Mouse (Mus musculus) E14TG2a.4 (cell line): ENCODE data around the gene Folh1.
A peak's percentile ranks its signal among the peaks of the same experiment; 100 is the strongest.
"Not testable (repeated sequence)": the region's sequence is repeated elsewhere in the genome, so short reads cannot be mapped to it uniquely, and the experiment has no call there.

ENCODE experiments used
- H3K27me3 ChIP-seq: 2 replicates; pipeline ENCODE4 v1.6.1; 2014; ENCODE audit warnings: low read length, control low read depth; ENCODE audit not compliant: insufficient read depth
- H3K36me3 ChIP-seq: 2 replicates; pipeline ENCODE4 v1.6.1; 2014; ENCODE audit warnings: low read length, control low read depth; ENCODE audit not compliant: insufficient read depth
- H3K4me1 ChIP-seq: replicated peaks from 2 replicates; pipeline ENCODE4 v1.6.1; 2014; ENCODE audit warnings: low read depth, low read length, control low read depth
- H3K4me3 ChIP-seq: replicated peaks from 2 replicates; pipeline ENCODE4 v1.5.1; 2014; ENCODE audit warnings: mild to moderate bottlenecking, low read length
- H3K9me3 ChIP-seq: 2 replicates; pipeline ENCODE4 v1.6.1; 2014; ENCODE audit warnings: low read length, control low read depth
- CTCF ChIP-seq: conservative IDR thresholded peaks from 2 replicates; pipeline ENCODE4 v1.5.1; 2014; ENCODE audit warnings: low read length
- NANOG ChIP-seq: IDR thresholded peaks from 2 replicates; pipeline ENCODE4 v1.6.1; 2014; ENCODE audit warnings: borderline replicate concordance, low read length, mixed read lengths
- POU5F1 ChIP-seq: IDR thresholded peaks from 2 replicates; pipeline ENCODE4 v1.6.1; 2014; ENCODE audit warnings: low read length, borderline replicate concordance

Folh1 gene

DNA sequence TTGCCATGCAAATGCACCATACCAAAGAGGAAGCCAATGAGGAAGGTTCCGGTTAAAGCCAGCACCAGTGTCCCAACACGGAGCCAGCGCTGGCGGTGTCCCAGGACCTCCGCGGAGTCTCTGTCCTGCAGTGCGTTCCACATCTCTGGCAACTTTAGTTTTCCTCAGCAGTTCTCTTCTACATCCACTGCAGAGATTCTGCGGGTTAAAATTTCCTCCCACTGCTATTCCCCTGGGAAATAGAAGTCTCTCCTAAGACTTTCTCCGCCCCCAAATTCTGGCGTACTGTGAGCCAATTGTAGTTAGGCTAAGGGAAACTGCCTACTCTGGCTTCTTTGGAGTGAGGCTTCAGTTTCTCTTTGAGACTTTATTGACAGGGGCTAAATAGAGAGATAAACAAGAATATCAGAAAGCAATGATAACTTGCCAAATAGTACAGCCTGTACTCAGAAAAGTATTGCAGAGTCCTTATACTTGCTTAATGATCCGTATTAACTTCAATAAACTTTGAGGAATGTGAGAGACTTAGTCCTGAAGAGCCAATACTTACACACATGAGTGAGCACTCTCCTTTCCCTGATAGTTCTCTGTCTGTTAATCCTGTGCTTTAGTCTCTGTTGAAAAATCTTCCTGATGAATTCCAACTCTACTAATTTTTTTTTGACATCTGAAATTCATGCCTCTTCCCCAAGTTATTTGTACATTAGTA is at the start of gene Folh1:
Folh1 (minus strand) TSS at position 327 of the 709 bp plus-strand sequence.
- Histone ChIP-seq H3K27me3 (no peaks in the 10 kb centered on the region), H3K4me1 (0 out of 2 replicates have a peak, but pooled peaks cover 6% of the 10 kb centered on the region), H3K4me3 (peak within 1 kb of the TSS; percentile 67), H3K36me3 (no peaks in the 10 kb centered on the region), H3K9me3 (no peaks in the 10 kb centered on the region)
- TF ChIP-seq POU5F1 (no peak), CTCF (no peak), NANOG (no peak)

- Histone ChIP-seq H3K9me3 (peaks cover 7% of the 10 kb centered on the region; the same call in 1 of the 2 replicates), H3K36me3 (no peaks in the 10 kb centered on the region), H3K4me3 (no peak overlapping the region), H3K27me3 (no peaks in the 10 kb centered on the region), H3K4me1 (no peaks in the 10 kb centered on the region)
- TF ChIP-seq NANOG (peak; percentile 50; the same call in 1 of the 2 replicates), CTCF (no peak)
Observed at GRCm38 (mm10) chr7:86816466-86816865, 40.7 kb upstream of the Folh1 start.

- TF ChIP-seq NANOG = peak; percentile 2; the same call in 1 of the 2 replicates
Observed at GRCm38 (mm10) chr7:86815716-86816115, 40.0 kb upstream of the Folh1 start.

GRCm38 (mm10) chr7:86815241-86815640 is 39.5 kb upstream of the Folh1 start:
- not testable (repeated sequence) for H3K27me3 ChIP-seq, H3K4me3 ChIP-seq, H3K4me1 ChIP-seq, H3K36me3 ChIP-seq, H3K9me3 ChIP-seq

More at GRCm38 (mm10) chr7:86815716-86816115, 40.0 kb upstream of the Folh1 start:
- not testable (repeated sequence) for H3K27me3 ChIP-seq, H3K4me3 ChIP-seq, H3K36me3 ChIP-seq, H3K4me1 ChIP-seq, H3K9me3 ChIP-seq

DNA sequence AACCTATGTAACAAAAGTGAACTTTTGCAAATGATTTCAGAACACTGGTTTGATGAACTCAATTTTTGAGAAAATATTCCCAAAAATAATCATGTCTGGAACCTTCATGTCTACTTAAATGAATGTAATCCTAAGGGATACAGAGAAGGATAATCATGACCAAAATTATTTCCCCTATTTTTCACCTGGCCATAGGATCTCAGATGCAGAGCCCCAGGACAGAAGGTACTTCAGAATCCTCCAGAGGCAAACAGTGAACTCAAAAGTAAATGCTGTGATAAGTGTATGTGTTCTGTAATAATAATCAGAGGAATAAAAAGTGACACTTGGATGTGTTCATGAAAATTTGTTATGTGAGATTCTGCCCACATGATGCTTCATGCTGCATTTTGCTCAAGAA is 19.0 kb upstream of the Folh1 start, which contains the start of gene Vmn2r77:
Vmn2r77 (plus strand) TSS at position 301 of the 400 bp plus-strand sequence.
- no peaks in the 10 kb centered on the region for H3K36me3 ChIP-seq
- H3K27me3 ChIP-seq = no peaks in the 10 kb centered on the region
- H3K9me3 ChIP-seq = peaks cover 1% of the 10 kb centered on the region; the same call in 1 of the 2 replicates
- no peak within 1 kb of the TSS for H3K4me3 ChIP-seq
- TF ChIP-seq CTCF = no peak
- TF ChIP-seq POU5F1 = no peak
- no peak for TF ChIP-seq NANOG
- no peaks in the 10 kb centered on the region for H3K4me1 ChIP-seq

DNA sequence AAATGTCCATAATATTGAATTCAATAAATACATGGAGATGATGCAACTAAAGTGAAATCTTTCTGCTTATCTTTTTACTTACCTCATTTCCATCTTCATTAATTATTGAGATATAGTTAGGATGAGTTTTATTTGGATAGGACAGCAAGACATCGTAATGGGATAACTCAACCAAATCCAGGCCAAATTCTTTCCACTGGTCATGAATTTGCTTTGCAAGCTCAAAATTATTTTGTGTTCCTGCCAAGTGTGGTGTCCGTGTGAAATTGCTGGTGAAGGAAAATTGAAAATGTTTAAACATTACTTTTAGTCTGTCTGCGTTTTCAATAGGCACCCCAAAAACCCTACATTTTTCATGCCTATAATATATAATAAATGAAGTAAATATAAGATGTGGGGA is 4.1 kb downstream of the Folh1 start:
- Histone ChIP-seq H3K9me3 (no peaks in the 10 kb centered on the region), H3K4me1 (0 out of 2 replicates have a peak, but pooled peaks cover 6% of the 10 kb centered on the region), H3K27me3 (no peaks in the 10 kb centered on the region), H3K4me3 (no peak overlapping the region), H3K36me3 (no peaks in the 10 kb centered on the region)
- no peak for TF ChIP-seq POU5F1

GRCm38 (mm10) chr7:86764628-86765027 is 11.1 kb downstream of the Folh1 start:
- H3K36me3 ChIP-seq = no peaks in the 10 kb centered on the region
- no peaks in the 10 kb centered on the region for H3K4me1 ChIP-seq
- TF ChIP-seq CTCF = no peak
- TF ChIP-seq POU5F1 = no peak
- no peak for TF ChIP-seq NANOG
- H3K9me3 ChIP-seq = no peaks in the 10 kb centered on the region
- no peak overlapping the region for H3K4me3 ChIP-seq
- no peaks in the 10 kb centered on the region for H3K27me3 ChIP-seq

- Histone ChIP-seq H3K4me3 (no peak overlapping the region), H3K4me1 (no peaks in the 10 kb centered on the region), H3K36me3 (no peaks in the 10 kb centered on the region), H3K9me3 (no peaks in the 10 kb centered on the region), H3K27me3 (no peaks in the 10 kb centered on the region)
- no peak for TF ChIP-seq POU5F1
- TF ChIP-seq CTCF = no peak
- no peak for TF ChIP-seq NANOG
Observed at GRCm38 (mm10) chr7:86760751-86761150, 15.0 kb downstream of the Folh1 start.

- Histone ChIP-seq H3K4me3 (no peak overlapping the region), H3K36me3 (no peaks in the 10 kb centered on the region), H3K27me3 (no peaks in the 10 kb centered on the region), H3K9me3 (no peaks in the 10 kb centered on the region), H3K4me1 (no peaks in the 10 kb centered on the region)
- TF ChIP-seq CTCF (no peak), POU5F1 (no peak), NANOG (no peak)
Observed at GRCm38 (mm10) chr7:86725013-86725412, 50.7 kb downstream of the Folh1 start.
